Mouse (Mus musculus) olfactory bulb, adult 2 months (tissue): Measurements from ENCODE around the gene Dnajc28. TPM values are rescaled to one million over a fixed set of nuclear protein-coding genes. Genes with fewer than 3 reads are reported as not detected.
"Not testable (repeated sequence)": the region's sequence is repeated elsewhere in the genome, so short reads cannot be mapped to it uniquely, and the experiment has no call there.

Experiments
- H3K27ac ChIP-seq: fragments of 200-500 bp; 2 replicates; pipeline ENCODE4 v1.5.1; 2012; ENCODE audit warnings: low read depth, low read length; ENCODE audit not compliant: insufficient read depth
- H3K4me1 ChIP-seq: fragments of 200-500 bp; 2 replicates; pipeline ENCODE4 v1.6.1; 2012; ENCODE audit warnings: low read length; ENCODE audit not compliant: control insufficient read depth, insufficient read depth
- H3K4me3 ChIP-seq: fragments of 200-500 bp; 2 replicates; pipeline ENCODE4 v1.5.1; 2012; ENCODE audit warnings: mild to moderate bottlenecking, low read depth, low read length, moderate library complexity; ENCODE audit not compliant: insufficient read depth
- CTCF ChIP-seq: fragments of 200-500 bp; IDR thresholded peaks from 2 replicates; pipeline ENCODE4 v1.5.1; 2012; ENCODE audit warnings: low read depth, mild to moderate bottlenecking, low read length, moderate library complexity; ENCODE audit not compliant: insufficient read depth
- POLR2A ChIP-seq: fragments of 200-500 bp; IDR thresholded peaks from 2 replicates; pipeline ENCODE4 v1.6.1; 2012; ENCODE audit warnings: mild to moderate bottlenecking, low read depth, low read length, moderate library complexity; ENCODE audit not compliant: insufficient read depth
- WGBS: fragments of 180-500 bp; shearing (Covaris S2); methylation state at CpG from one replicate; pipeline ENCODE4 v1.1.7; 2018; 5-methylcytosine and 5-hydroxymethylcytosine counted together
- polyA plus RNA-seq: library from polyadenylated mRNA; stranded (reverse); fragments of >200 nt; gene quantifications from 2 replicates; pipeline ENCODE4 v1.2.4, GENCODE M21; 2012; ENCODE audit warnings: low replicate concordance; ENCODE audit not compliant: missing spikeins, insufficient read depth, insufficient read length

Dnajc28 gene
- polyA plus RNA-seq, 1 experiment: not detected

GRCm38 (mm10) chr16:91649781-91650180 lies 31.0 kb upstream of the Dnajc28 start:
- no peak overlapping the region for H3K4me3 ChIP-seq
- TF ChIP-seq POLR2A (no peak), CTCF (no peak)
- peaks cover 6% of the 10 kb centered on the region; the same call in 1 of the 2 replicates for H3K4me1 ChIP-seq
- no peak overlapping the region for H3K27ac ChIP-seq

GRCm38 (mm10) chr16:91649246-91649645 lies 30.4 kb upstream of the Dnajc28 start:
- H3K27ac ChIP-seq: no peak overlapping the region
- H3K4me3 ChIP-seq: no peak overlapping the region
- H3K4me1 ChIP-seq: peaks cover 6% of the 10 kb centered on the region; the same call in 1 of the 2 replicates
- WGBS: 31% methylated on average over 3 of the region's 3 CpGs
- TF ChIP-seq CTCF (no peak), POLR2A (no peak)

GRCm38 (mm10) chr16:91648220-91648550 lies 29.4 kb upstream of the Dnajc28 start:
- peaks cover 6% of the 10 kb centered on the region; the same call in 1 of the 2 replicates for H3K4me1 ChIP-seq
- TF ChIP-seq CTCF (no peak), POLR2A (no peak)
- H3K27ac ChIP-seq: peak overlapping the region; percentile 97; the same call in 1 of the 2 replicates
- peak overlapping the region; percentile 83 for H3K4me3 ChIP-seq
- under 1% methylated on average over 25 of the region's 25 CpGs for WGBS

GRCm38 (mm10) chr16:91647461-91648219 lies 28.8 kb upstream of the Dnajc28 start, which contains the start of gene Son:
Son (plus strand) TSS chr16:91647506.
- under 1% methylated on average over 70 of the region's 70 CpGs for WGBS
- TF ChIP-seq CTCF: no peak
- peak; percentile 80 for TF ChIP-seq POLR2A
- peak within 1 kb of the TSS; percentile 97 for H3K27ac ChIP-seq

GRCm38 (mm10) chr16:91646681-91647419 lies 28.0 kb upstream of the Dnajc28 start, which contains the start of gene Gart:
Gart (minus strand) TSS chr16:91646952.
- Histone ChIP-seq H3K27ac (peak within 1 kb of the TSS; percentile 97), H3K4me3 (peak within 1 kb of the TSS; percentile 83), H3K4me1 (peaks cover under 1% of the 10 kb centered on the region; the same call in 1 of the 2 replicates)
- TF ChIP-seq POLR2A (peak; percentile 84), CTCF (no peak)
- WGBS: under 1% methylated on average over 59 of the region's 59 CpGs

More at GRCm38 (mm10) chr16:91647461-91648219, 28.8 kb upstream of the Dnajc28 start, which contains the start of gene Son:
- H3K4me1 ChIP-seq: peaks cover 6% of the 10 kb centered on the region; the same call in 1 of the 2 replicates
- H3K4me3 ChIP-seq: peak within 1 kb of the TSS; percentile 83

GRCm38 (mm10) chr16:91645995-91646602 lies 27.3 kb upstream of the Dnajc28 start:
- Histone ChIP-seq H3K4me3 (peak overlapping the region; percentile 75), H3K4me1 (no peaks in the 10 kb centered on the region), H3K27ac (no peak overlapping the region)
- TF ChIP-seq POLR2A (no peak), CTCF (no peak)
- 6% methylated on average over 11 of the region's 11 CpGs for WGBS

- WGBS: 91% methylated on average over 1 of the region's 2 CpGs
- not testable (repeated sequence) for H3K4me3 ChIP-seq, H3K27ac ChIP-seq, H3K4me1 ChIP-seq
Observed at GRCm38 (mm10) chr16:91645420-91645819, 26.6 kb upstream of the Dnajc28 start.

- Histone ChIP-seq H3K27ac (no peak overlapping the region), H3K4me3 (no peak overlapping the region), H3K4me1 (no peaks in the 10 kb centered on the region)
- no peak for TF ChIP-seq POLR2A
- TF ChIP-seq CTCF: no peak
- 86% methylated on average over 2 of the region's 2 CpGs for WGBS
Observed at GRCm38 (mm10) chr16:91644901-91645300, 26.1 kb upstream of the Dnajc28 start.

GRCm38 (mm10) chr16:91640171-91640570 lies 21.3 kb upstream of the Dnajc28 start:
- WGBS: 97% methylated on average over 8 of the region's 8 CpGs
- no peak for TF ChIP-seq CTCF
- TF ChIP-seq POLR2A: no peak
- no peak overlapping the region for H3K27ac ChIP-seq
- no peaks in the 10 kb centered on the region for H3K4me1 ChIP-seq
- no peak overlapping the region for H3K4me3 ChIP-seq
